Mouse (Mus musculus) forebrain, postnatal 0 days (tissue): ENCODE measurements around the gene Ccdc85c. TPM values are rescaled to one million over a fixed set of nuclear protein-coding genes. Genes with fewer than 3 reads are reported as not detected.
A peak's percentile ranks its signal among the peaks of the same experiment; 100 is the strongest.

Source experiments
- ATAC-seq: fragments of 200-750 bp; cut with Nextera tagmentation; 2 replicates; pipeline ENCODE4 v1.8.0; 2017; ENCODE audit warnings: mild to moderate bottlenecking, moderate library complexity
- DNase-seq: peaks from one replicate; pipeline ENCODE4 v3.0.0-alpha.2; 2015
- H3K27ac ChIP-seq: fragments of 300-500 bp; sonication (generic); 2 replicates; pipeline ENCODE4 v1.5.1; 2014; ENCODE audit warnings: low read depth, mild to moderate bottlenecking, antibody characterized with exemption, low read length, moderate library complexity, mixed read lengths
- H3K27me3 ChIP-seq: fragments of 300-500 bp; sonication (generic); 2 replicates; pipeline ENCODE4 v1.6.1; 2014; ENCODE audit warnings: mild to moderate bottlenecking, low read length, mixed read lengths; ENCODE audit not compliant: insufficient read depth
- H3K36me3 ChIP-seq: fragments of 300-500 bp; sonication (generic); 2 replicates; pipeline ENCODE4 v1.6.1; 2014; ENCODE audit warnings: mild to moderate bottlenecking, moderate library complexity; ENCODE audit not compliant: insufficient read depth
- H3K4me1 ChIP-seq: fragments of 300-500 bp; sonication (generic); 2 replicates; pipeline ENCODE4 v1.6.1; 2014; ENCODE audit warnings: antibody characterized with exemption; ENCODE audit not compliant: insufficient read depth
- H3K4me2 ChIP-seq: fragments of 300-500 bp; sonication (generic); 2 replicates; pipeline ENCODE4 v1.6.1; 2014; ENCODE audit warnings: low read depth, mild to moderate bottlenecking, moderate library complexity
- H3K4me3 ChIP-seq: fragments of 300-500 bp; sonication (generic); 2 replicates; pipeline ENCODE4 v1.5.1; 2014; ENCODE audit warnings: low read depth, low read length, mixed read lengths
- H3K9ac ChIP-seq: fragments of 300-500 bp; sonication (generic); 2 replicates; pipeline ENCODE4 v1.6.1; 2014; ENCODE audit warnings: mild to moderate bottlenecking
- H3K9me3 ChIP-seq: fragments of 300-500 bp; sonication (generic); 2 replicates; pipeline ENCODE4 v1.6.1; 2016; ENCODE audit warnings: low read length
- CTCF ChIP-seq: sonication (generic); IDR thresholded peaks from 2 replicates; pipeline ENCODE4 v1.5.1; 2016; ENCODE audit warnings: antibody characterized with exemption, control low read depth, low read depth
- WGBS: fragments of 180-500 bp; shearing (Covaris S2); extraction: QIAGEN DNeasy Blood & Tissue Kit; methylation state at CpG from one replicate; pipeline ENCODE4 v1.1.7; 2014; 5-methylcytosine and 5-hydroxymethylcytosine counted together
- polyA plus RNA-seq: library from polyadenylated mRNA; unstranded; fragments of >200 nt; fragmentation: Nextera tagmentation; extraction: Ambion mirVana; gene quantifications from 2 replicates; pipeline ENCODE4 v1.2.1, GENCODE M21; 2015
- total RNA-seq: library from RNA; depleted of rRNA; stranded (reverse); fragments of >200 nt; gene quantifications from 2 replicates; pipeline ENCODE4 v1.2.3, GENCODE M21; 2014

Gene Ccdc85c
- total and polyA plus RNA-seq, 2 experiments from 2014 or later: 15.5 to 66.1 TPM

GRCm38 (mm10) chr12:108245579-108245978 lies 29.6 kb downstream of the Ccdc85c start:
- Histone ChIP-seq H3K27me3 (no peaks in the 10 kb centered on the region), H3K4me3 (no peak overlapping the region), H3K36me3 (no peaks in the 10 kb centered on the region), H3K4me1 (peaks cover 26% of the 10 kb centered on the region), H3K9ac (no peak overlapping the region), H3K4me2 (no peak overlapping the region), H3K9me3 (no peaks in the 10 kb centered on the region), H3K27ac (no peak overlapping the region)
- ATAC-seq (no peak), DNase-seq (no peak)
- WGBS: 57% methylated on average over 9 of the region's 9 CpGs
- no peak for TF ChIP-seq CTCF

- WGBS: 4% methylated on average over 8 of the region's 8 CpGs
- Histone ChIP-seq H3K9me3 (no peaks in the 10 kb centered on the region), H3K27ac (0 out of 2 replicates have a peak overlapping the region, but pooled peaks have one; percentile 29), H3K4me1 (peaks cover 34% of the 10 kb centered on the region), H3K4me3 (no peak overlapping the region), H3K36me3 (no peaks in the 10 kb centered on the region), H3K4me2 (no peak overlapping the region), H3K27me3 (no peaks in the 10 kb centered on the region), H3K9ac (no peak overlapping the region)
- ATAC-seq (no peak), DNase-seq (no peak)
- no peak for TF ChIP-seq CTCF
Observed at GRCm38 (mm10) chr12:108244778-108245177, 30.4 kb downstream of the Ccdc85c start.

- Histone ChIP-seq H3K4me1 (peaks cover 44% of the 10 kb centered on the region), H3K27ac (no peak overlapping the region), H3K36me3 (no peaks in the 10 kb centered on the region), H3K4me2 (no peak overlapping the region), H3K27me3 (no peaks in the 10 kb centered on the region), H3K4me3 (no peak overlapping the region), H3K9ac (no peak overlapping the region), H3K9me3 (no peaks in the 10 kb centered on the region)
- no peak for ATAC-seq
- DNase-seq: no peak
- TF ChIP-seq CTCF: no peak
- 49% methylated on average over 20 of the region's 20 CpGs for WGBS
Observed at GRCm38 (mm10) chr12:108242243-108242745, 32.9 kb downstream of the Ccdc85c start.

- TF ChIP-seq CTCF: no peak
- no peaks in the 10 kb centered on the region for H3K9me3 ChIP-seq
- 44% methylated on average over 6 of the region's 6 CpGs for WGBS
- H3K9ac ChIP-seq: no peak overlapping the region
- H3K27ac ChIP-seq: 0 out of 2 replicates have a peak overlapping the region, but pooled peaks have one; percentile 9
- no peak overlapping the region for H3K4me3 ChIP-seq
- ATAC-seq (no peak), DNase-seq (no peak)
- no peaks in the 10 kb centered on the region for H3K27me3 ChIP-seq
- H3K4me1 ChIP-seq: peaks cover 44% of the 10 kb centered on the region
- no peaks in the 10 kb centered on the region for H3K36me3 ChIP-seq
- peak overlapping the region; percentile 26; the same call in 1 of the 2 replicates for H3K4me2 ChIP-seq
Observed at GRCm38 (mm10) chr12:108241626-108242025, 33.6 kb downstream of the Ccdc85c start.

- Histone ChIP-seq H3K4me1 (peaks cover 44% of the 10 kb centered on the region), H3K4me3 (no peak overlapping the region), H3K9ac (0 out of 2 replicates have a peak overlapping the region, but pooled peaks have one; percentile 14), H3K27ac (peak overlapping the region; percentile 54), H3K36me3 (no peaks in the 10 kb centered on the region), H3K9me3 (no peaks in the 10 kb centered on the region), H3K27me3 (no peaks in the 10 kb centered on the region), H3K4me2 (peak overlapping the region; percentile 26)
- no peak for DNase-seq
- WGBS: 11% methylated on average over 21 of the region's 21 CpGs
- peak; percentile 59 for ATAC-seq
- TF ChIP-seq CTCF: peak; percentile 33
Observed at GRCm38 (mm10) chr12:108240953-108241588, 34.2 kb downstream of the Ccdc85c start.

- WGBS: 52% methylated on average over 13 of the region's 13 CpGs
- Histone ChIP-seq H3K27ac (peak overlapping the region; percentile 54; the same call in 1 of the 2 replicates), H3K4me3 (no peak overlapping the region), H3K9me3 (no peaks in the 10 kb centered on the region), H3K27me3 (no peaks in the 10 kb centered on the region), H3K4me1 (peaks cover 44% of the 10 kb centered on the region), H3K4me2 (0 out of 2 replicates have a peak overlapping the region, but pooled peaks have one; percentile 26), H3K9ac (0 out of 2 replicates have a peak overlapping the region, but pooled peaks have one; percentile 14), H3K36me3 (no peaks in the 10 kb centered on the region)
- ATAC-seq (no peak), DNase-seq (no peak)
- TF ChIP-seq CTCF: no peak
Observed at GRCm38 (mm10) chr12:108240401-108240890, 34.8 kb downstream of the Ccdc85c start.

- WGBS: 15% methylated on average over 5 of the region's 5 CpGs
- H3K36me3 ChIP-seq: no peaks in the 10 kb centered on the region
- peak overlapping the region; percentile 16 for H3K27ac ChIP-seq
- no peaks in the 10 kb centered on the region for H3K27me3 ChIP-seq
- DNase-seq (peak; percentile 89), ATAC-seq (peak; percentile 82)
- no peak for TF ChIP-seq CTCF
- peaks cover 34% of the 10 kb centered on the region for H3K4me1 ChIP-seq
- no peaks in the 10 kb centered on the region for H3K9me3 ChIP-seq
- no peak overlapping the region for H3K4me3 ChIP-seq
- no peak overlapping the region for H3K9ac ChIP-seq
- H3K4me2 ChIP-seq: peak overlapping the region; percentile 16; the same call in 1 of the 2 replicates
Observed at GRCm38 (mm10) chr12:108239441-108239840, 35.8 kb downstream of the Ccdc85c start.
